Mouse (Mus musculus): ENCODE results near the gene Slc25a16. TPM values are rescaled to one million over a fixed set of nuclear protein-coding genes. Genes with fewer than 3 reads are reported as not detected.

Gene Slc25a16
- polyA plus RNA-seq, 1 experiment from 2014 or later = 16.1 TPM

DNA sequence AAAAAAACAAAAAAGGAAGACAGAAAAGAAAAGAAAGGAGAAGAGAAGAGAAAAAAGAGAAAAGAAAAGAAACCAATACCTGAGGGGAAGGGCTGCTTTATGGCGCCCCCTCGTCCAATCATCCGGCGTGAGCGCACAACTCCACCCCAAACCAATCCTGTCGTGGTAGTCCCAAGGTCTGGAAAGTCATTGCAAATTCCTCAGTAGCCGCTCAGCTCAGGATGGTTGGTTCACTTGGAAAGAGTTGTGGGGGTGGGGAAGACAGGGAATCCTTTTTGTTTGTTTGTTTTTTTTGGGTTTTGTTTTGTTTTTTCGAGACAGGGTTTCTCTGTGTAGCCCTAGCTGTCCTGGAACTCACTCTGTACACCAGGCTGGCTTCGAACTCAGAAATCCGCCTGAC lies 35.0 kb upstream of the Slc25a16 start:
- ATAC-seq (ENCODE audit: insufficient read depth) (no peak), DNase-seq (no peak)
- Histone ChIP-seq H3K4me2 (peak overlapping the region; percentile 95), H3K27ac (ENCODE audit: low read depth) (no peak overlapping the region), H3K9me3 (ENCODE audit: low read depth, low read length) (no peaks in the 10 kb centered on the region), H3K4me3 (ENCODE audit: low read depth, low read length) (peak overlapping the region; percentile 67), H3K36me3 (ENCODE audit: insufficient read depth) (no peaks in the 10 kb centered on the region), H3K27me3 (ENCODE audit: insufficient read depth, low read length) (no peaks in the 10 kb centered on the region), H3K9ac (peak overlapping the region; percentile 73; the same call in 1 of the 2 replicates), H3K4me1 (ENCODE audit: insufficient read depth) (no peaks in the 10 kb centered on the region)
- WGBS = 31% methylated on average over 10 of the region's 10 CpGs
- no peak for TF ChIP-seq CTCF (IDR thresholded peaks at IDR 0.05; ENCODE audit: low read depth)

DNA sequence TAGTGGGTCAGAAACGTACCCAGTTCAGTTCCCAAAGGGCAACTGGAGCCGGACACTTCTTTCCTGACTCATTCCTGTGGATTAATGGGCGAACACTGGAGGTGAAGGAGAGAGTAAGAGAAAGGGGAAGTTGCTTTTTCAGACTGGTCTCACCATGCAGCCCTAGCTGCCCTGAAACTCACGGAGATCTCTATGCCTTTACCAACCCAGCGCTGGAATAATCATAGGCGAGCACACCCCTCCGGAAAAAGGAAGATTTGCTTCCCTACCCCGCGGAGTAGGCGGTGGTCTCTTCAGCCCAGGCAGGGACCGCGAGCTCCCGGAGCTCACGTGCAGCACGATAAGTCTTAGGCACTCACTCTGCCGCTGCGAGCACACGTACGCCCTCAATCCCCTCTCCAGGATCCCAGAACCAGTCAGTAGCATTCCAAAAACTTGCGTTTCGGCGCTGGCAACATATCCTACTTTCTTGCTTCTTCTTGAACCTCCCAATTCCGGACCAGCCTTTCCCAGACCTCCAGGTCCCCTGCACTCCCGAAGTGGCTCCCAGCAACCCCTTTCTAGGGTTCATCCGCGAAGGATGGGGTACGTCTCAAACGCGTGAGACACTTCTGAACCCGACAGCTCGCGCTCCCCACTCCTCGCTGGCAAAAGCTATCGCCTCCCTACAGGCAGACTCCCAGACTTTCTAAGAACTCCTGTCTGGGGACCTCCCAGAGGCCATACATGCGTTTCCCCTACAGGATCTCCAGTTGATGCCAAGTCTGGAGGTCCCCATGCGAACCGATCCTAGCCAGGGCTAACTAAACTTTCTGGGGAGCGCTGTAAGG lies 34.2 kb upstream of the Slc25a16 start:
- H3K4me3 ChIP-seq (ENCODE audit: low read depth, low read length) = peak overlapping the region; percentile 67
- TF ChIP-seq CTCF (IDR thresholded peaks at IDR 0.05; ENCODE audit: low read depth) = no peak
- H3K27me3 ChIP-seq (ENCODE audit: insufficient read depth, low read length) = no peaks in the 10 kb centered on the region
- H3K36me3 ChIP-seq (ENCODE audit: insufficient read depth) = no peaks in the 10 kb centered on the region
- WGBS = under 1% methylated on average over 38 of the region's 38 CpGs
- peak; percentile 79 for DNase-seq
- peak overlapping the region; percentile 73 for H3K9ac ChIP-seq
- no peaks in the 10 kb centered on the region for H3K4me1 ChIP-seq (ENCODE audit: insufficient read depth)
- peak overlapping the region; percentile 60 for H3K27ac ChIP-seq (ENCODE audit: low read depth)
- peak overlapping the region; percentile 95 for H3K4me2 ChIP-seq
- H3K9me3 ChIP-seq (ENCODE audit: low read depth, low read length) = no peaks in the 10 kb centered on the region
- peak; percentile 52 for ATAC-seq (ENCODE audit: insufficient read depth)

GRCm38 (mm10) chr10:62886799-62887591 lies 33.4 kb upstream of the Slc25a16 start:
- H3K36me3 ChIP-seq (ENCODE audit: insufficient read depth) = no peaks in the 10 kb centered on the region
- DNase-seq (peak; percentile 90), ATAC-seq (ENCODE audit: insufficient read depth) (peak; percentile 91)
- peak overlapping the region; percentile 60 for H3K27ac ChIP-seq (ENCODE audit: low read depth)
- no peaks in the 10 kb centered on the region for H3K27me3 ChIP-seq (ENCODE audit: insufficient read depth, low read length)
- TF ChIP-seq CTCF (IDR thresholded peaks at IDR 0.05; ENCODE audit: low read depth) = no peak; the same call in 1 of the 2 replicates
- no peaks in the 10 kb centered on the region for H3K9me3 ChIP-seq (ENCODE audit: low read depth, low read length)
- under 1% methylated on average over 55 of the region's 56 CpGs for WGBS
- peak overlapping the region; percentile 73 for H3K9ac ChIP-seq
- H3K4me3 ChIP-seq (ENCODE audit: low read depth, low read length) = peak overlapping the region; percentile 67
- no peaks in the 10 kb centered on the region for H3K4me1 ChIP-seq (ENCODE audit: insufficient read depth)
- H3K4me2 ChIP-seq = peak overlapping the region; percentile 95

DNA sequence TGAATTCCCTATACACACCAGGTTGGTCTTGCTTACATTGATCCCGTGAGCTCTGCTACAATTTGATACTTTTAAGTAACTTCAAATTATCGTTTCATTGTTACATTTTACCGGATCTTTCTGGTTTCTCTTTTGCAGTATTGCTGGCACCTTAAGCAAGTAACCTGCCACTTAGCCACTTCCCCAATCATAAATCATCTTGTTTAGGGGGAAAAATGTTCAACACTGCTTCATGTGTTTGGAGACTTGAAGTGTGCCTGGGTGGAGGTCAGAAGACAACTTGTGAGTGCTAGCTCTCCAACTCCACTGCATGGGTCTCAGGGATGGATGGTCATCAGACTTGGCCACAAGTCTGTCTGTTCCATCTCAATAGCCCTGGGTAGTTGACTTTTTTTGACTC lies 29.4 kb upstream of the Slc25a16 start:
- H3K4me2 ChIP-seq = no peak overlapping the region
- WGBS = 77% methylated on average over 3 of the region's 3 CpGs
- no peak for DNase-seq
- H3K4me1 ChIP-seq (ENCODE audit: insufficient read depth) = no peaks in the 10 kb centered on the region
- H3K27ac ChIP-seq (ENCODE audit: low read depth) = no peak overlapping the region
- no peaks in the 10 kb centered on the region for H3K36me3 ChIP-seq (ENCODE audit: insufficient read depth)
- ATAC-seq (ENCODE audit: insufficient read depth) = no peak
- TF ChIP-seq CTCF (IDR thresholded peaks at IDR 0.05; ENCODE audit: low read depth) = no peak
- no peak overlapping the region for H3K9ac ChIP-seq
- no peaks in the 10 kb centered on the region for H3K9me3 ChIP-seq (ENCODE audit: low read depth, low read length)
- H3K4me3 ChIP-seq (ENCODE audit: low read depth, low read length) = no peak overlapping the region
- H3K27me3 ChIP-seq (ENCODE audit: insufficient read depth, low read length) = no peaks in the 10 kb centered on the region

DNA sequence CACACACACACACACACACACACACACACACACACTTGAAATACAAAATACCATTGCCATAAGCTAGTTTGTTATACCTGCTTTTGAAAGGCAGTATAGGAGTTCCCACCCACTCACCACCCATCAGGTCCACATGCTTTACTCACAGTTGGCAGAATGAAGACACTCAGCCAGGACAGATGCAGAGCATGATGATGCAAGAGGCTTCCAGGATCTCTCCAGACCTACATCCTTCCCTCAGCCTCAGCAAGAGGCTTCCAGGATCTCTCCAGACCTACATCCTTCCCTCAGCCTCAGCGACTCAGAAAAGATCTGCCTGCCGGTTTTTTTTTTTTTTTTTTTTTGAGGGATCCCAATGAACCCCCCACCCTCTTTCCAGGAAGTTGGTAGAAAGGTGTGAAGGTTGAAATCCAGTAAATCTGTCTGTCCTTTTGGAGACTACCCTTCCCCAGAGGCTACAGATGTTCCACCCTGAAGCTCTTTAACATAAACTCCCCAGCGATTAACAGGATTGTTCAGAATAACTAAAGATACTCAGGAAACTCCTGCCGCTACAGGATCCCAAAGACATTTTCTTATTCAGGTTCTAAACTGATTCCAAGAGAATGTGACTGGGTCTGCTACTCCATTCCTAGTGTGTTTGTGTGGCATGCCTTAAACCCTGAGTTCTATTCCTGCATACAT lies 27.7 kb upstream of the Slc25a16 start:
- Histone ChIP-seq H3K4me1 (ENCODE audit: insufficient read depth) (no peaks in the 10 kb centered on the region), H3K4me2 (no peak overlapping the region), H3K27me3 (ENCODE audit: insufficient read depth, low read length) (no peaks in the 10 kb centered on the region), H3K9me3 (ENCODE audit: low read depth, low read length) (no peaks in the 10 kb centered on the region), H3K9ac (no peak overlapping the region), H3K36me3 (ENCODE audit: insufficient read depth) (no peaks in the 10 kb centered on the region), H3K4me3 (ENCODE audit: low read depth, low read length) (no peak overlapping the region), H3K27ac (ENCODE audit: low read depth) (no peak overlapping the region)
- no peak for DNase-seq
- WGBS = 21% methylated on average over 4 of the region's 4 CpGs
- TF ChIP-seq CTCF (IDR thresholded peaks at IDR 0.05; ENCODE audit: low read depth) = no peak
- no peak for ATAC-seq (ENCODE audit: insufficient read depth)

GRCm38 (mm10) chr10:62893356-62893884 lies 27.0 kb upstream of the Slc25a16 start:
- H3K9me3 ChIP-seq (ENCODE audit: low read depth, low read length) = no peaks in the 10 kb centered on the region
- H3K4me1 ChIP-seq (ENCODE audit: insufficient read depth) = no peaks in the 10 kb centered on the region
- WGBS = 61% methylated on average over 6 of the region's 6 CpGs
- H3K27me3 ChIP-seq (ENCODE audit: insufficient read depth, low read length) = no peaks in the 10 kb centered on the region
- DNase-seq (no peak), ATAC-seq (ENCODE audit: insufficient read depth) (no peak)
- no peak overlapping the region for H3K27ac ChIP-seq (ENCODE audit: low read depth)
- H3K36me3 ChIP-seq (ENCODE audit: insufficient read depth) = no peaks in the 10 kb centered on the region
- no peak overlapping the region for H3K9ac ChIP-seq
- no peak overlapping the region for H3K4me2 ChIP-seq
- H3K4me3 ChIP-seq (ENCODE audit: low read depth, low read length) = no peak overlapping the region
- no peak for TF ChIP-seq CTCF (IDR thresholded peaks at IDR 0.05; ENCODE audit: low read depth)

Measured in lung, embryonic 14.5 days (tissue).